Mouse (Mus musculus): ENCODE measurements around the gene Fam160b1.

The Fam160b1 gene

DNA sequence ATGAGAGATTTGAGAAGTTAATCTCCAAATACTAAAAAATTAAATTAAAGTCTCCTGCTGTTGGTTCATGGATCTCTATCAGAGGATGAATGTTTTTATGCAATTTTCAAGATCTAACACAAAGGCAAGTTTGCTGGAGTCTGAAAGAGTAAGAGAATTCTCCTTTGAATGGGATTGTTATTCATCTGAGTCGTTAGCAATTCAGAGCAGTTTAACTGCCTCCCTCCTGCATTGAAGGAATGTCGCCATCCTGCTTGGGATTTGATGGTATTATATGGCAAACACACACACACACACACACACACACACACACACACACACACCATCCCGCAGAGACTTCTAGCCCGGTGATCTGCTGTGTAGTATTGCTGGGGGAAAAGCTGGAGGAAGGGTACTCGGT lies 6.1 kb downstream of the Fam160b1 start:
- DNase-seq (ENCODE audit: low read depth, low spot score), result peak; percentile 71

DNA sequence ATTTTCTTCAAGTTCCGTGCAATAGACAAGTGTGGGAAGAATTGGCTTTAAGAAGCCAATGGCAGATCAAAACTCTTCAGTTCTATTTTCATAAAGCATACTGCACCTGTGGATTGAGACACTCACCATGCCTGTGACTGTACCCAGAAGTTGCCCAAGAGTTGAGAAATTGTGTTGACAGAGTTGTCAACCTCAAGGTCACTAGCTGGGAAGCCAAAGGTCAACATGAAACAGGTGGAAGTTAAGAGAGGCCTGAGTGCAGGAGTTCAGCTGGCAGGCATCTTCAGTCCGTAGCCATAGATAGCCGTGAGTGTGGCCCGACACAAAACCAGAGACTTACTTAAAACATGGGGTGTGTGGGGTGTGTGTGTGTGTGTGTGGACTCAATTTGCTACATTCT lies 6.7 kb downstream of the Fam160b1 start:
- peak; percentile 20 for DNase-seq (ENCODE audit: low read depth, low spot score)

DNA sequence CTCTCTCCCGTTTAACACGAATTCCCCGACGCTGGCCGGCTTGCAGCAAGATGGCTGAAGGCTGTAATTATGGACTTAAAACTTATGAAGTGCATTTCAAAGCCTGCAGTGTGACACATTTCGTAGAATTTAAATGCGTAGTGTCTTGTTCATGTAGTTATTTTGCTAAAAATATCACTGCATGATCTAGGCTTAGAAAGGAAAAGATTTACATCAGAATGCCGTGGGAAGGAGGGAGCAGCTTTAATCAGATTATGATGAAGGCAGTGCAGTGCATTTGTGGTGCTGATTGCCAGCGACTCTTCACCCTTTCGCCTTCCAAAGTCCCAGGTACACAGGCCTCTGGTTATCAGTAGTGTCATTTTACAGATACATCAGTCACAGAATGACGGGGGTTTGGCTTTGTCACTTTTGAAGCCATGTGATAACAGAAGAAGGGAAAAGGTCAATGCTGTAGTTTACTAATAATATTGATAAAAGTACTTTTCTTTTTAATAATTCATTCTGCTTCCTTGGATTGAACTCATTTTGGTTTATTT lies 7.4 kb downstream of the Fam160b1 start:
- DNase-seq (ENCODE audit: low read depth, low spot score), result no peak

DNA sequence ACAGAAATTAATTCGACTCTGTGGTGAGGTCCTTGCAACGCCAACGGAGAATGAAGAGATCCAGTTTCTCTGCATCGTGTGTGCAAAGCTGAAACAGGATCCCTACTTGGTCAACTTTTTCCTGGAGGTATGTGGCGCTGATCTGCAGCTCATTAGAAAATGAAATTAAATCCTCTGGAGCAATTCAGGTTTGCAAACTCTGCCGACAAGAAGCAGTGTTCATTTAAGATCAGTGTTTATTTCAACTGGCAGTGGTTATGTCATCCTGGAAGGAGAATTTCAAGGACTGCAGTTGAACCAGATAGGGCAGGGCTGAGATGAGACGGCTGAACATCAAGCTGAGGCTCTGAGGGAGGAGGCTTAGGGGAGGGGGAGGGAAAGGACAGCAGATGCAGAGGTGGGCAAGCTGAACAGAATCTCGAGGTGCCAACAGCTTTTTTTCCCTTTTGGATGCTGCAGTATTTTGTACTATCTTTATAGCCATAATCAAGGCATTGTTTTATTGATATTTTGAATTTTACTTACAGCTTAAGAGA lies 12.9 kb downstream of the Fam160b1 start:
- no peak for DNase-seq (ENCODE audit: low read depth, low spot score)

DNA sequence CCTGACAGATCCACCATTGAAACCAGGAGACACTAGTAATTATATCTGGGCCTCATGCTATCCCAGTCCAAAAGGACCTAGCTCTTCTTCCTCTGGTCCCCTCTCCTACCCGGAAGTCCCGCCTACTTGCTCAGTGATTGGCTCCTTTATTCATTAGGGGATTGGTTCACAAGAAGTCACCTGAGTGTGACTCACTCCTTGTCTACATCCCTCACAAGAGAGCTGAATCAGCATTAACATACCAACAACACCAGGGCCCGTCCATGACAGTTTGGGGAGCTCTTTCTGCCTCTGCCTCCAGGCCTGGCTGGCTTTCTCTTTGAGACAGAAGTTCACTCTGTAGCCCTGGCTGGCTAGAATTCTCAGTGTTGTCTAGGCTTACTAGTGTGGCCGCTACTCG lies 14.7 kb downstream of the Fam160b1 start:
- DNase-seq (ENCODE audit: low read depth, low spot score), result peak; percentile 87

DNA sequence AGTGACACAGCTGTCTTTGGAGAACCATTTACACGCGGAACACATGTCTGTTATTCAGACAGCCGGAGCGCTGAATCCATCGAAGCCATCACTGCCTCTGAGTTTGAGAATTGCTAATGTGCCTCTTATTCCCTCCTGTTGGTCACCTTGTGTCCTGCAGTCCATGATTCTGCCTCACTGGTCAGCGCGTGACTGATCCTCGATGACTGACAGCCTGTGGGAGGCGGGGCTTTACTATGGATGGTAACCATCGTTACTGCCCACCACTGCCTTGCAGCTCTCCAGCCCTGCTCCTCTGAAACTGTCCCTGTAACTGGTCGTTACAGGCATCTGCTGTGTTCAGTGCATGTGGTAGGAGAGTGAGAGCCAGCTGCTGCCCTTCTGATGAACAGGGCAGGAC lies 15.3 kb downstream of the Fam160b1 start:
- DNase-seq (ENCODE audit: low read depth, low spot score), result peak; percentile 63

DNA sequence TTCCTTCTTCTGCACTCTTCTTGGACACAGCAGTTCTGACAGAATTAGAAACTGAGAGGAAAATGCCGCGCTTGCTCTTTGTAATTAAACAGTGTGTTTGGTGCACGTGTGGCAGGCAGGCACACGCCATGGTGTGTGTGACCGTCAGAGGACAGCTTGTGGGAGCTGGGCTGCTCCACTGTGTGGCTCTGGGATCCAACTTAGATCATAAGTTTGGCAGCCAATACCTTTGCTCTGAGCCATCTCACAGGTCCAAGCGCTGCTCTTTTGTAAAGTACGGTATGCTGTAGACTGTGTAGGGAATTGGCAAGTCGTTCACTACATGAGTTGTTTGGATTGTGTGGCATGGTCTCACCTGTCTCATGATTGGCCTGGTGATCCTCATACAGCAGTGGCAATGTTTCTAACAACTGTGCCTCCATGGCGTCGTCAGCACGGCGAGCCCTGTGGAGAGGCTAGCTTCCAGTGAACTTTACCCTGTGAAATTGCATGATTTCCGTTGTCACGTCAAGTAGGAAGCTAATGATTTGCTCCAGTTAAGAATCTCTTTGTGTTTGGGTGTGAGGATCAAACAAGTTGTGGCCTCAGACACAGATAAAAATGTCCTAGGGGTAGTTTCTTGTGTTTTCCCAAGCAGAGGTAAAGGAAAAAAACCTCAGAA lies 16.7 kb downstream of the Fam160b1 start:
- DNase-seq (ENCODE audit: low read depth, low spot score), result no peak

DNA sequence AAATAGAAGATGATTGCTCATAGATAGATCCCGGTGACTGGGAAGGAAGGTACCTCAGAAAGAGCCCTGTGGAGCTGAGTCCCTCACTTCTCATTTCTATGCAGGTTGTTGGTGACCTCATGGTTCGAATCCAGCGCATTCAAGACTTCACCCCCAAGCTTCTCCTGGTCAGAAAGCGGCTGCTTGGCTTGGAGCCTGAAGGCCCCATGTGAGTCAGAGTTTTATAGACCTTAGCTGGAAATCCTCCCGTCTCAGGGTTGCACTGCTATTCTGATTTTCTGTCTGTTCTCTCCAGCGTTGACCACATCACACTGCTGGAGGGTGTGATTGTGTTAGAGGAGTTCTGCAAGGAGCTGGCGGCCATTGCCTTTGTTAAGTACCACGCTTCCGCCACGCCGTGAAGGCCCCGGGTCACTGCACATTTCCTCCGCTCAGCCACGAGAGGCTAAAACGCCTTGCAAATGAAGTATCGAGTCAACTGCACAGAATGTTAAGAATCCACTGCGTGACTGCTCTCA lies 25.8 kb downstream of the Fam160b1 start:
- DNase-seq (ENCODE audit: low read depth, low spot score), result peak; percentile 35

DNA sequence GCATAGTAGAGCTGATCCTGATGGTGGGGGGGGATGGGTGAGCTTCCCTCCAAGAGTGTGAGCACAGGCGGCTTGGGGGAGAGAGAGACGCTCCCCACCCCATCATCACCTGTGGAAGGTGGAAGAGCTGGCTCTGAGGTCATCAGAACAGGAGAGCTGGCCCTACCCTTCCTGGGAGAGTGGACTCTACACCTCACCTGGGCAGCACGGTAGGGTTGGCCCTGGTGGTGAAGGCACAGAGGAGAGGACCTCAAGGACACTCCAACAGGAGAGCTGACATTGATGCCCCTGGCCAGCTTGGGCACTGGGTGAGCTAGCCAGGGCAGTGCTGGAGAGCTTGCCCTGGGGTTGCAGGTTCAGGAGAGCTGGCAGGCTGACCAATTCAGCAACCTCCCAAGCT lies 31.1 kb downstream of the Fam160b1 start:
- DNase-seq (ENCODE audit: low read depth, low spot score), result no peak

DNA sequence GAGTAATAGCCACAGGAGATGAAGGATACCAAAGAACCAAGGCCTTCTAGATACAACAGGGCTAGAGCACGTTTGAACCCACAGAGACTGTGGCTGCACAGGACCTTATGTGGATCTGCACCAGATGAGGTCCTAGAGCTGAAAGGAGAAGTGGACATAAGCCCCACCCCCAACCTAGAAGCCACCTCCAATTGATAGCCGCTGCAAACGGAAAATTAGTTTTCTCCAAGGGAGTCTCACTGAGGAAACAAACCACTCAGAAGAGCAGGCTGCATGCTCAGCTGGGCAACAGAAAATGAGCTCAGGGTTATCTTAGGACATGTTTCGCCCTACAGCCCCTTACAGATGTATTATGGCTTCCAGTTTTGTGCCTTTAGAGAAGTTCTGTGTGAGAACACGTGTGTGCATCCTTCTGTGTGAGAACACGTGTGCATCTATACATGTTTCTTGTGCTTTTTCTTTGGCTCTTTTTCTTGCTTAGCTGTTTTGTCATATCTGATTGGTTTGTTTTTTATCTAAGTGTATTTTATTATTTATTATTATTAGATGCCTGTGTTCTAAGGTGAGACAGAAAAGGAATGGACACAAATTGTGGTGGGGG lies 33.0 kb downstream of the Fam160b1 start:
- DNase-seq (ENCODE audit: low read depth, low spot score), result no peak

DNA sequence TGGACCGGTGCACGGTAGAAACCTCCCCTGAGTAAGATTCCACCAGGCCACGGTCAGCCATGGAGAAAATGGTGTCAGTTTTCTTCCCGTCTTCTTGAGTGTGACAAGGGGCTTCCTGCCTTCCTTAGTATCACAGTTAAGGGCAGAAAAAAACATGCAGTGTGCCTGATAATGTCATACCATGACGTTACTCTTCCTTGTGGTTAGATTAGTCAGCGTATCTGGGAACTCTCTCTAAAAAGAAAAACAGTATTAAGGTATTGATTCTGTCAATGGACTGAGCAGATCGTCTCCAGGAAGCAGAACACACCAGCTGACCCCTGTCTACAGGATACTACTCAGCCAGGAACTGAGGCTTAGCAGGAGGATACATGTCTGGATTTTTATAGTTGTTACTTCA lies 36.1 kb downstream of the Fam160b1 start:
- no peak for DNase-seq (ENCODE audit: low read depth, low spot score)

DNA sequence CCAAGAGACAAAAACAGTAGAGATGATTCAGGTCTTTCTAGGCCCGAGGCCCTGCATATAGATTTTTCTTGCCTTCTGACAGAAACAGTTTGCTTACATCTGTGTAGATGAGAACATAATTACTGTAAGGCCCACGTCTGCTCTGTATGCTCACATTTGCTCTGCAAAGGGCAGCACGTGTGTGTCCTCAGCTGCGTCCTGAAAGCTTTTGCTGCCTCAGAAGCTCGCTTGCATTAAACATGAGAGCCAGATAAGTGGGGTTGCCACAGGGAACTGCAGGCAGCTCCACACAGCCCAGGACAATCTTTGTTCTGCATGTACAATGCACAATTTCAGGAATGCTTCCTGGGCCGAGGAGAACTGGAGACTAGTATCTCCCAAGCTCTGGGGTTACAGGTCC lies 41.9 kb downstream of the Fam160b1 start:
- DNase-seq (ENCODE audit: low read depth, low spot score), result no peak

DNA sequence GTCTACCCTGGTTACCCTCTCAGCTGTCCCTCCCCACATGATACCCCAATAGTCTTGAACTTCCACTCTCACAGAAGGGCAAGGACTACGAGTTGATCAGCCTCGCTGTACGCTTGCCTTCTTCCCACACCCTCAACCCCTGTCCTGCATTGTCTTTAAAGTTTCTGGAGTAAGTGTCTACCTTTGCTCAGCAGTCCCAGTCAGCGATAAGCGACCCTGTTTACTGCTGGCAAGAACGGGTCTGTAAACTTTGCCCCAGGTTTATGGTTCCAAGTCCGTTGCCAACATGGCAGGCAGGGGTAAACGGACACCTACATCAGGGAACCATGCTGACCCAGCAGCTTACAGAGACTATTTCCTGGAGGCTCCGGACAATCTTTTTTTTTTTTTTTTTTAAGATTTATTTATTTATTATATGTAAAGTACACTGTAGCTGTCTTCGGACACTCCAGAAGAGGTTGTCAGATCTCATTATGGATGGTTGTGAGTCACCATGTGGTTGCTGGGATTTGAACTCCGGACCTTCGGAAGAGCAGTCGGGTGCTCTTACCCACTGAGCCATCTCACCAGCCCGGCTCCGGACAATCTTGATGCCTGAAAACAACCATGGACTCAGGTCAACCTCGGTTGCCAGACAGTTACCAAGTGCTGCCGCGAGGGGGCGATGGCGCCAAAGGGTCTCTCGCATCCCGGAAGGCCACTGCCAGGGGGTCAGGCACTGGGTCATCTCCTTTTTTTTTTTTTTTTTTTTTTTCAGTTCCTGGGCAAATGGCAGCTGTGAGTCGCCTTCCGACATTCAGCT lies 43.4 kb downstream of the Fam160b1 start:
- DNase-seq (ENCODE audit: low read depth, low spot score), result peak; percentile 87

DNA sequence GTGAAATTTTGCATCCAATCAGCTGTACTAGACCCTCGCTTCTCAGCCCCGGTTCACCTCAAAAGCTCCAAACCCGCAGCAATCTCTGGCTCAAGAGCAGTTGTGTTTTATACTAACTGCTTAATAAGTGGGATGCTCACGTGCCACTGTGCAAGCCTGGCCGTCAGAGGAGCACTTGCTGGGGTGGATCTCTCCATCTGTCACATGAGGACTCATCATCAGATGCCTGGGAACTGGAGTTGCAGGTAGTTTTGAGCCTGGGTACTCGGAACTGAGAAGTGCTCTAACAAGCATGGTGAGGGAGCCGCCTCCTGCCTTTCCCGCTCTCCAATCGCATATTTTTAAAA lies 44.0 kb downstream of the Fam160b1 start:
- no peak for DNase-seq (ENCODE audit: low read depth, low spot score)

DNA sequence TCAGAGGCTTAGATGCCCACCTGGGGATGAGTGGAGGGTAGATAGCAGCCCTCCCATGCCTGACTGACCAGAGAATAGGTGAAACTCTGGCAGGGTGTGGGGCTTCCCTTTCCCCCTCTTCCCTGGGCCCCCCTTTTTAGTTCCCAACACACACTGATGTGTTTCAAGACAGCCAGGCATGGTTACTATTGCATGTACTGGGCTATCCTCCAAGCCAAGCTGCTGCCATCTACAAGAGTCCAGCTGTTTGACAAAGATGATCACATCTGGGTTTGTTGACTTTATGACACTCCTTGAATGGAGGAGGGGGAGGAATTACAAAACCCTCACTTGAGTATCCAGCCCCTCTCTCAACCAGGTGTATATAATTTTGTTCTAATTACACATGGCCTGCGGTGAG lies 47.5 kb downstream of the Fam160b1 start:
- DNase-seq (ENCODE audit: low read depth, low spot score), result no peak

DNA sequence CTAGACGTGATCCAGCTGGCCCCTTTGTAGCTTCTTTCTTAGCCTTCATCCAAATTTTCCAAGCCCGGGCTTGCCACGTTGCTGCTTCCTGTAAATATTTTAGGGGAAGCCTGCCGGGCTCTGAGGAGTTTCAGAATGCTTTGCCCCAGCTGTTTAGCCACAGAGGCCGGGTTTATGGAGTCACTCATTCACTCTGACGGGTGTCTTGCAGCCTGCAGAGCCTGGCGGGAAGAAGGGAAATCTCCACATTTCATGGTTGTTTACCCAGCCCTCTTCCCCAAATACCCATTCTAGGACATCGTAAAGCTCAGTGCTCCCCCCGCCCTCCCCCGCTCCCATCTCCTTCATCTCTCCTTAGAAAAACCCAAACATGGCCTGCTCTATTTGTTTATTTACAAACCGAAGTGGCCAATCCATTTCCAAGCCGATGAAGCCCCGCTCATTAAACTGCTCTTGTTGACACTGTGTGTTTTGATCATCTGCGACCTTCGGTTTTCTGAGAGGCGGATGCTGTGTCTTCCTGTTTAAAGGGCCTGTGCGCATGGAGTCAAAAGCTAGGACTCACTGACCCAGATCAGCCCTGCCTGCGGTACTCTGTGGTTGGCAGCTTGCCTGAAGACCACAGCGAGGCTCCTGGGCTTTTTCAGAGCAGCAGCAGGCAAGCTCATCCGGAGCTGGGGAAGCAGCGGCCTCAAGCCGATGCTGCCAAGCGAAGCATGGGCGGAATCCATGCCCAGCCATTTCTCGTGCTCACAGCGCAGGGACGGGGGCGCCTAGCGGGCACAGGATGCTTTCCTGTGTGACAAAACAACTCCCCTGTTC lies 51.1 kb downstream of the Fam160b1 start:
- peak; percentile 49 for DNase-seq (ENCODE audit: low read depth, low spot score)

DNA sequence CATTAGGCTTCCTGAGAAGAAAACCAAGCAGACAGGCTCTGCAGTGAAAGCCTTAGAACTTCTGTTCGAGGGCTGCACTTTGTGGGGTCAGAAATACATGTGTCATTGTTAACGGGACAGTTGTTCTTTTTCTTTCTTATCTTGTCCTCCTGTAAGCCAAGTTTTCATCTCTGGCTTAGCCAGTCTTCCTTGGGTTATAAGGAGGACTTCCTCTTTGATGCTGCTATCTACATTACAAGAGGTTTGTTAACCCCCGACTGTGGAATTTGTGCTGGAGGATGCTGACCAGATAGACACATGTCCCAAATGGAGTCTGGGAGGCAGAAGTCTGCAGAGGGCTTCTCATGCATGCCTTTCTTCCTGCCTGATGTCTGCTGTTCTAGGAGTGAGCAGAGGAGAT lies 52.7 kb downstream of the Fam160b1 start:
- no peak for DNase-seq (ENCODE audit: low read depth, low spot score)

DNA sequence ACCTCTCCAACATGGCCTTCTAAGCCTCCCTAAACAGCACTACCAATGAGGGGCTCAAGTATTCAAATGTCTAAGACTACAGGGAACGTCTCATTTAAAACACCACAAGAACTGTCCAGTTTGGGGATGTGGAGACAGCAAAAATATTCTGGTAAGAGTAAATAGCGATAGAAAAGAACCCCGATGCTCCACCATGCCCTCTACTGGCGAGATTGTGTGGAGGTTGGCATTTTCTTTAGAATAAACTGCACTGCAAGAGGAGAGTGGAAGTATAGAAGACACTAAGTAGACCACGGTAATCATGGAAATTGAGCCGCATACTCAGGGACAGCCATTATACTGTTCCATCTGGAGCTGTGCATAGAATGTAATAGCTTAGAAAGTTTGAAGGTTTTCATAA lies 53.4 kb downstream of the Fam160b1 start:
- peak; percentile 25 for DNase-seq (ENCODE audit: low read depth, low spot score)

DNA sequence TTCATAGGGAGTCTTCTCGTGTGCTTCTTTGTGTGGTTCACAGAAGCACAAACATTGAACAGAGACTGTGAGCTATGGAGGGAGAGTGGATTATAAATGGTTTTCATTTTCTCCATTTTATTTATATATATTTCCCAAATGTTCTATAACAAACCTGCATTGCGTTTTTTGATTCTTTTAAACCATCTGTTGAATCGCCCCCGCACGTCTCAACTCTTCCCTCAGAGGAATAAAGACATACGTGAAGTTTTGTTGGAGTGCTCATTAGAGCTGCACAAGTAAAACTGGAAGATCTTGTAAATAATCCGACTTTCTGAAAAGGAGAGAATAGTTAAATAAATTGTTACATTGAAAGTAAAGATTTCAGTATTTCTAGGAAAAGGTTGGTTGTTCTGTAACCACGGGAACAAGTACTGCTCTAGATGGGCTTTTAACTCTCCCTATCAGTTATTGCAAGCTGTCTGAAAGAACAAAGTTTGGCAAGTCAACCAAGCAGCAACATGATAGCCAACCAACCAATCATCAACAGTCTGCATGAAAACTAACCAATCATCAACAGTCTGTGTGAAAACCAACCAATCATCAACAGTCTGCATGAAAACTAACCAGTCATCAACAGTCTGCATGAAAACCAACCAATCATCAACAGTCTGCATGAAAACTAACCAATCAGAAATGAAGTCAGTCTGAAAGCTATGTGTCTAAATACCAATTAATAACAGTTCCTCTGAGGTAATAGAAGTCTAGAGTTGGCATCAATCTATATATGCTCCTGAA lies 54.7 kb downstream of the Fam160b1 start:
- no peak for DNase-seq (ENCODE audit: low read depth, low spot score)

DNA sequence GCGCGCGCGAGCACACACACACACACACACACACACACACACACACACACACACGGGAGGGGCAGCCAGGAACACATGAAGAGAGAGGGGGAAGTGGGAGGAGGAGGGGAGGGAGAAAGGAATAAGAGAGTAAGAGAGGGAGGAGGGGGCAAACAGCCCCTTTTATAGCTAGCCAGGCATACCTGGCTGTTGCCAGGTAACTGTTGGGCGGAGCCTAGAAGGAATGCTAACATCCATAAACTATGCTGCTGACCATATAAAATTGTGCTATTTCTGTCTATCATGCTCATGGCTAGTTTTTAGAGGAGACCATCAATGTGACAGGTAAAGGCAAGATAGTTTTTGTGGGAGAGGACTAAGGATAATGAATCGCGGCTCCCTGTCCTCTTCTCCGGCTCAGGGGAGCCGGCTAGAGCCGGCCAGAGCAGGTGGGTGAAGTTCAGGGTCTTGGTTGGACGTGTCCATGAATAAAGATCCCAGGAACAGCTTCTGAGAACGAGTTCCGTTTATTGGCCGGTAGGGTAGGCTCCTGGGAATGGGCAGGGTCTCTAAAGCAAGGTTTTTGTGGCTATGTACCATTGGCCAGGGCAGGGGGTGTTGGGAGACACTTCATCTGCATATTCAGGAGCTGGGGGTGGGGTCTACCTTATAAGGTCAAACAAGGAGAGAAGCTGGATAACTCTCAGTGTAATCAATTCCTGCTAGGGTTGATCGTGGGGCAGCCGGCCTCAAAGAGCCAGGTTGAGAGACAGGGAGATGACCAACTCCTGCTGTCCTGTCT lies 57.5 kb downstream of the Fam160b1 start:
- peak; percentile 91 for DNase-seq (ENCODE audit: low read depth, low spot score)
